Mouse (Mus musculus) cerebellum, adult (tissue): ENCODE measurements around the gene Zc3h13.

Experiments used
- ATAC-seq: cut with Nextera tagmentation; 2 replicates; pipeline ENCODE4 v1.9.2; 2017; ENCODE audit warnings: mild to moderate bottlenecking, moderate library complexity, mixed read lengths; ENCODE audit not compliant: insufficient number of reproducible peaks, low FRiP score, low TSS enrichment

The Zc3h13 gene

GRCm38 (mm10) chr14:75284193-75284915, at the start of gene Zc3h13:
TSS of gene Zc3h13 (plus strand) at chr14:75284373.
- peak; percentile 94 for ATAC-seq

GRCm38 (mm10) chr14:75235552-75235951, 48.6 kb upstream of the Zc3h13 start:
- no peak for ATAC-seq

- no peak for ATAC-seq
Observed at GRCm38 (mm10) chr14:75235955-75236635, 48.1 kb upstream of the Zc3h13 start.

GRCm38 (mm10) chr14:75236636-75237003, 47.6 kb upstream of the Zc3h13 start:
- no peak for ATAC-seq

GRCm38 (mm10) chr14:75237096-75237495, 47.1 kb upstream of the Zc3h13 start:
- ATAC-seq = no peak

GRCm38 (mm10) chr14:75238054-75238692, 46.0 kb upstream of the Zc3h13 start:
- ATAC-seq = no peak

GRCm38 (mm10) chr14:75242087-75242486, 42.1 kb upstream of the Zc3h13 start, which contains the start of gene Cpb2:
TSS of gene Cpb2 (plus strand) at chr14:75242287.
- ATAC-seq = no peak

- ATAC-seq = no peak
Observed at GRCm38 (mm10) chr14:75246024-75247000, 37.9 kb upstream of the Zc3h13 start.

GRCm38 (mm10) chr14:75250432-75250831, 33.7 kb upstream of the Zc3h13 start:
- ATAC-seq = no peak

- no peak for ATAC-seq
Observed at GRCm38 (mm10) chr14:75256521-75256920, 27.7 kb upstream of the Zc3h13 start.

- no peak for ATAC-seq
Observed at GRCm38 (mm10) chr14:75269531-75269930, 14.6 kb upstream of the Zc3h13 start.

GRCm38 (mm10) chr14:75279716-75280115, 4.5 kb upstream of the Zc3h13 start:
- no peak for ATAC-seq

GRCm38 (mm10) chr14:75280406-75280805, 3.8 kb upstream of the Zc3h13 start:
- ATAC-seq = no peak

GRCm38 (mm10) chr14:75283609-75284192, 472 bp upstream of the Zc3h13 start:
- peak; percentile 36 for ATAC-seq

- ATAC-seq = no peak
Observed at GRCm38 (mm10) chr14:75301081-75301480, 16.9 kb downstream of the Zc3h13 start.

GRCm38 (mm10) chr14:75303807-75304206, 19.6 kb downstream of the Zc3h13 start:
- no peak for ATAC-seq

GRCm38 (mm10) chr14:75307855-75308254, 23.7 kb downstream of the Zc3h13 start:
- ATAC-seq = no peak

GRCm38 (mm10) chr14:75309336-75309992, 25.3 kb downstream of the Zc3h13 start:
- no peak for ATAC-seq

- no peak for ATAC-seq
Observed at GRCm38 (mm10) chr14:75314484-75314883, 30.3 kb downstream of the Zc3h13 start.
